Mouse (Mus musculus): ENCODE results near the gene Olfr741.

Olfr741 gene

DNA sequence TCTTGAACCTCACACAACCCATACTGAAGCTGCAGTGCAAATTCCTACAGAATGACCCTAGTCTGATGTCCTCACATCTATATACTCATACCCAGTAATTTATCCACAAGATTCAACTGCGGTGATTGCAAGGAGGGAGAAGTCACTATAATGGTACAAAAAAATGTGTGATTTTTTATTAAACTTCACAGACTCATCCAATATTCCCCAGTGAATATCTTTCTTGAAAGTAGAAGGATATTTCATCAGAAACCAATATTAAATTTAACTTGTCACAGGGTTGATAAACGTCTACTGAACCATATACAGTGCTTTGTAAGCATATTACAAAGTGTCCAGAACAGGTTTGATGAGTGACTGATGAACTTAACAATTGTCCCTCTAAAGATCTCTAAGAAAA, at the start of gene Olfr741:
TSS of gene Olfr741 (plus strand) at position 301 of the 400 bp plus-strand sequence.
- DNase-seq: no peak

DNA sequence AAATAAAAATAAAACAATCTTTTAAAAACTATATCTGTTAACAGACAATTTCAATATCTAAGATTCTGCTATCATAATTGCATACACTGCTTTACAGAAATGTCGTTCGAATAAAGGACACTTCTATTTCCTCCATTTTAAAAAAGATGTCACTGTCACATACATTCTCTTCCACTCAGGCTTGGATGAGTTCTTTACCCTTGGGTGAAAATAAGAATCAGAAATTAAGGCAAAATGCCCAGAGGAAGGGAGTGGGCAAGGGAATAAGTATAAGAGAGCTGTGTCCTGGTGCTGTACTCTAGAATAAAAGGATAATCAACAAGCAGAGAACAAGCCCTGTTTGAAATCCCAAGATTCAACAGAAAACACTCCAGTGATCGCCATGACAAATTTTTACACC, 27.3 kb upstream of the Olfr741 start, which contains the start of gene Olfr740:
TSS of gene Olfr740 (plus strand) at position 301 of the 400 bp plus-strand sequence.
- DNase-seq: no peak

DNA sequence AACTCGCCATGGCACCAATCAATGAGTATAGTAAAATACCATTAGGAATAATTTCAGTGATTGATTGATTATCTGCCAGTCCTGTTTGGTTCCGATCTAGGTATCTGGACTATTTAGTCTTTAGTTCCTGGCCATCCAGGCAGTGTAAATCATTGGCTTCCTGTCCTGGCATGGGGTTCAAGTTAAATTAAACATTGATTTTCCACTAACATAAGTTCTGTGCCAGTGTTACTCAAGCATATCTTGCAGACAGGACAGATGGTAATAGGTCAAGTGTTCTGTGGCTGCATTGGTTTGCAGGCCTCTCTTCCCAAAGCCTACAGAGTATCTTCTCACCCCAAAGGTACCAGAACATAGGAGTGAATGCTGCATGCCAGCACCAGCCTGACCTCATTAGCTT, 5.9 kb downstream of the Olfr741 start:
- no peak for DNase-seq

DNA sequence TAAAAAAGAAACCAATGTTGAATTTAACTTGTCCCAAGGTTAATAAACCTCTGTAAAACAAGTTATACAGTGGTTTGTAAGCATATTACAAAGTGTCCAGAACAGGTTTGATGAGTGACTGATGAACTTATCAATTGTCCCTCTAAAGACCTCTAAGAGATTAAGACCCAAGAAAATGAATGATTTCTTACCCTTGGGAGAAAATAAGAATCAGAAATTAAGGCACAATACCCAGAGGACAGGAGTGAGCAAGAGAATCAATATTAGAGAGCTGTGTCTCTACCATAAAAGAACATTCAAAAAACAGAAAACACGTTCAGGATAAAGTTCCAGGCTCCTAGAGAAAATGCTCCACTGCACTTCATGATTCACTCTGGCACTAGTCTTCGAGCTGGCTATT, 30.8 kb downstream of the Olfr741 start, which contains the start of gene Olfr742:
TSS of gene Olfr742 (plus strand) at position 301 of the 400 bp plus-strand sequence.
- DNase-seq: no peak

DNA sequence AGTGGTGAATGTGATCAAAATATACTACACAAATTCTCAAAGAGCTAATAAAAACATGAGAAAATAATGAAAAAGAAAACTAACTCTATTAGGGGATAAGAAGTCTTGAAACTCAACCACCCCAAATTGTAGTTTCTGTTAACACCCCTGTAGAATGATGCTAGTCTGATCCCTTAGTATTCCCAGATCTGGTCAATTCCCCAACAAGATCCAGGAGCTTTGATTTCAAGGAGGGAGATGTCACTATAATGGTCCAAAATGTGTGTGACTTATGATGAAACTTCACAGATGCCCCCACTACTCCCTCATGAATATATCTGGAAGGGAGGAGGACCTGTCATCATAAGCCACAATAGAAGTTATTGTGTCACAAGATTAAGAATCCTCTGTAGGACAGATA, 49.0 kb downstream of the Olfr741 start, which contains the start of gene Olfr743:
TSS of gene Olfr743 (plus strand) at position 301 of the 400 bp plus-strand sequence.
- DNase-seq: no peak
